Mouse (Mus musculus) limb, embryonic 11.5 days (tissue): ENCODE results near the gene Ercc6l. TPM values are rescaled to one million over a fixed set of nuclear protein-coding genes. Genes with fewer than 3 reads are reported as not detected.

Source experiments
- ATAC-seq: fragments of 200-750 bp; cut with Nextera tagmentation; 2 replicates; pipeline ENCODE4 v1.8.0; 2017; ENCODE audit warnings: low read depth; ENCODE audit not compliant: insufficient number of reproducible peaks, low FRiP score, low TSS enrichment
- DNase-seq: peaks from one replicate; pipeline ENCODE4 v3.0.0-alpha.2; 2015; ENCODE audit warnings: low spot score
- H3K27ac ChIP-seq: fragments of 300-500 bp; sonication (generic); replicated peaks from 2 replicates; pipeline ENCODE4 v1.5.1; 2014; ENCODE audit warnings: low read depth, mild to moderate bottlenecking, low read length
- H3K27me3 ChIP-seq: fragments of 300-500 bp; sonication (generic); 2 replicates; pipeline ENCODE4 v1.6.1; 2014; ENCODE audit warnings: mild to moderate bottlenecking, low read length, mixed read lengths; ENCODE audit not compliant: control insufficient read depth, insufficient read depth
- H3K36me3 ChIP-seq: fragments of 300-500 bp; sonication (generic); 2 replicates; pipeline ENCODE4 v1.6.1; 2014; ENCODE audit warnings: mild to moderate bottlenecking, low read length, moderate library complexity, mixed read lengths; ENCODE audit not compliant: control insufficient read depth, insufficient read depth
- H3K4me1 ChIP-seq: fragments of 300-500 bp; sonication (generic); 2 replicates; pipeline ENCODE4 v1.6.1; 2014; ENCODE audit warnings: low read length, mixed read lengths; ENCODE audit not compliant: control insufficient read depth, insufficient read depth
- H3K4me2 ChIP-seq: fragments of 300-500 bp; sonication (generic); 2 replicates; pipeline ENCODE4 v1.6.1; 2014; ENCODE audit warnings: low read depth, mild to moderate bottlenecking, moderate library complexity; ENCODE audit not compliant: severe bottlenecking
- H3K4me3 ChIP-seq: fragments of 300-500 bp; sonication (generic); 2 replicates; pipeline ENCODE4 v1.5.1; 2014; ENCODE audit warnings: low read depth, low read length
- H3K9ac ChIP-seq: fragments of 300-500 bp; sonication (generic); 2 replicates; pipeline ENCODE4 v1.6.1; 2014; ENCODE audit warnings: mild to moderate bottlenecking, low read length
- H3K9me3 ChIP-seq: fragments of 300-500 bp; sonication (generic); 2 replicates; pipeline ENCODE4 v1.6.1; 2016; ENCODE audit warnings: low read length; ENCODE audit not compliant: control insufficient read depth
- WGBS: fragments of 180-500 bp; shearing (Covaris S2); extraction: QIAGEN DNeasy Blood & Tissue Kit; methylation state at CpG from one replicate; pipeline ENCODE4 v1.1.7; 2014; 5-methylcytosine and 5-hydroxymethylcytosine counted together
- polyA plus RNA-seq: library from polyadenylated mRNA; unstranded; fragments of >200 nt; fragmentation: Nextera tagmentation; extraction: Ambion mirVana; gene quantifications from 2 replicates; pipeline ENCODE4 v1.2.1, GENCODE M21; 2014

The Ercc6l gene
- 25.0 and 26.4 TPM in 2 replicates for polyA plus RNA-seq

DNA sequence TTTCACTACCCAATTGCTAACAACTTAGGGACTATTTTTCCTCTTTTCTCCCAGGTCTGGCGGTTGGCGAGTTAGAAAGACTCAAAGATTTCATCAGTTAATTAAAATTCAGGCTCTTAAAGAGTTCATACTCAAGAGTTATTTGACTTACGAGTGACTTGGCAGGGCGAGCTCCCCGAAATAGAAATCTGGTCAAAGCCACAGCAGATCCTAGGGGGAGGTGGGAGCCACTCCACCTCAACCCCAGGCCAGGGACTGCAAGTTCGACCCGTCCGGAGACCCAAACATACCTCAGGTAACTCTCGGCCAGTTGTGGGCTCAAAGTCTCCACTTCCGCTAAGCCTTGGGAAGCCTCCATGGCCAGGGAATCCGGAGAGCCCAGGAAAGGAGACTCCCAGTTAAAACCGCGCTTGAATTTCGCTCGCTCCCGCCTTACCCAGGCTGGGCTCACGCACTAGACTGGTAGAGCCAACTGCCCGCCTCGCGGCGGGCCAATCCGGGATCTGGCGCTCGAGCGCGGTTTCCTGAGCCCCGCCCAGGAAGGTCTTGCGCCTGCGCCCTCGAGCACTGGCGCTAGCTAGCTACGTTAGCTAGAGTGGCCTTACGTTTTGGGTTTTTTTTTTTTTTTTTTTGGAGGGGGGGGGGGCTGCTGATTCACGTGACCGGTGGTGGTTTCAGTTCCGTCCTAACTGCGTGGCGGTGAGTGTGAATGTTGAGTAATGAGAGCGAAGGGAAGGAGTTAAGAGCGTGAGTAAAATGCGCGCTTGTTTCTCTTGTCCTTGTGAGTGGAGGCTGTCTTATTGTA, at the start of gene Ercc6l:
Ercc6l (minus strand) TSS at position 474 of the 805 bp plus-strand sequence.
- H3K27me3 ChIP-seq: no peaks in the 10 kb centered on the region
- WGBS: 13% methylated on average over 42 of the region's 42 CpGs

DNA sequence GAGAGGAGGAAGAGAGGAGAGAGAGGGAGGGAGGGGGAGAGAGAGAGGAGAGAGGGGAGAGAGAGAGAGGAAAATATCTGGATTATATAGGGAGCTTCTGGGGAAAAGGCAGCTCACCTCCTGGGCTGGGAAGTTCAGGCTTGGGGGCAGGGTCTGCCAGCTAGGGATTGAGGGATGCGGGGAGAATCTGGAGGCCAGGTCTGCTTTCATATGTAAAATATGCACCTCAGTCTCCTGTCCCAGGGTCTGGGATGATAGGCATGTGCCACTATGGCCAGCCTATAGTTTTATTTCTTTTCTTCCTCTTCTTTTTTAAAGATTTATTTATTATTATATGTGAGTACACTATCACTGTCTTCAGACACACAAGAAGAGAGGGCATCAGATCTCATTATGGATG, 33.9 kb upstream of the Ercc6l start:
- no peaks in the 10 kb centered on the region; the same call in 1 of the 2 replicates for H3K36me3 ChIP-seq
- no peak overlapping the region for H3K4me2 ChIP-seq
- H3K4me3 ChIP-seq: no peak overlapping the region
- no peaks in the 10 kb centered on the region for H3K4me1 ChIP-seq
- ATAC-seq: no peak
- no peak overlapping the region for H3K27ac ChIP-seq
- no peak overlapping the region for H3K9ac ChIP-seq
- H3K27me3 ChIP-seq: peaks cover 3% of the 10 kb centered on the region; the same call in 1 of the 2 replicates
- DNase-seq: no peak
- no peaks in the 10 kb centered on the region for H3K9me3 ChIP-seq
- 50% methylated on average over 1 of the region's 1 CpGs for WGBS

More for the DNA sequence above, at the start of gene Ercc6l:
- Histone ChIP-seq H3K9me3 (no peaks in the 10 kb centered on the region), H3K9ac (peak within 1 kb of the TSS; percentile 53), H3K27ac (peak within 1 kb of the TSS; percentile 62; the same call in 1 of the 2 replicates), H3K36me3 (no peaks in the 10 kb centered on the region; the same call in 1 of the 2 replicates), H3K4me1 (no peaks in the 10 kb centered on the region), H3K4me3 (peak within 1 kb of the TSS; percentile 44), H3K4me2 (peak within 1 kb of the TSS; percentile 34)
- ATAC-seq (peak; percentile 98), DNase-seq (peak; percentile 87)

DNA sequence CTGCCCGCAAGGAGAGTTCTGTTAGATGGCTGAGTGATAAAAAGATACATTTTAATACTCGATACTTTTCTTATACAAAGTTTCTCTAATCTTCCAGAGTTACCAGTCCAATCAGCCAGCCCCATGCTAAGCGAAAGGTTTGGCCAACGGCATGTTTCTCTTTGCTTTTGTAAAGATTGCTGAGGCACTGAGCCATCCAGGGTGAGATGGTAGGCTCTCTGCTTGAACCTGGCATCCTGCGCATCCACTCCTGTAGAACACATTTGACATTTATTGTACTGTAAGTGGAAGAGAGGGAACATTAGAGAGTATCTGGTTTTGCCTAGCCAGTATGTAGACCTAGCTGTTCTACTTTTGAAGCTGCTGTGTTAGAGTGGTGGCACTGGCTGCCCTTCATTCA, 32.7 kb upstream of the Ercc6l start:
- H3K36me3 ChIP-seq: peaks cover 3% of the 10 kb centered on the region; the same call in 1 of the 2 replicates
- no peaks in the 10 kb centered on the region for H3K9me3 ChIP-seq
- H3K27ac ChIP-seq: no peak overlapping the region
- no peaks in the 10 kb centered on the region for H3K4me1 ChIP-seq
- no peak overlapping the region for H3K4me3 ChIP-seq
- H3K27me3 ChIP-seq: peaks cover 3% of the 10 kb centered on the region; the same call in 1 of the 2 replicates
- DNase-seq (no peak), ATAC-seq (no peak)
- WGBS: 48% methylated on average over 5 of the region's 5 CpGs
- H3K9ac ChIP-seq: no peak overlapping the region
- no peak overlapping the region for H3K4me2 ChIP-seq

- peak within 1 kb of the TSS; percentile 68; the same call in 1 of the 2 replicates for H3K27ac ChIP-seq
- H3K4me2 ChIP-seq: peak within 1 kb of the TSS; percentile 56
- WGBS: 21% methylated on average over 37 of the region's 37 CpGs
- DNase-seq (peak; percentile 84), ATAC-seq (peak; percentile 92)
- peaks cover 4% of the 10 kb centered on the region; the same call in 1 of the 2 replicates for H3K36me3 ChIP-seq
- peak within 1 kb of the TSS; percentile 80 for H3K9ac ChIP-seq
- peak within 1 kb of the TSS; percentile 49 for H3K4me3 ChIP-seq
- peaks cover 3% of the 10 kb centered on the region; the same call in 1 of the 2 replicates for H3K27me3 ChIP-seq
- H3K4me1 ChIP-seq: no peaks in the 10 kb centered on the region
- no peaks in the 10 kb centered on the region for H3K9me3 ChIP-seq
Measured at GRCm38 (mm10) chrX:102188712-102189497, 32.0 kb upstream of the Ercc6l start, which contains the start of gene Rps4x. Gene Rps4x (minus strand): TSS chrX:102189394.

GRCm38 (mm10) chrX:102187023-102187699, 30.3 kb upstream of the Ercc6l start:
- Histone ChIP-seq H3K4me1 (no peaks in the 10 kb centered on the region), H3K27ac (no peak overlapping the region), H3K27me3 (0 out of 2 replicates have a peak, but pooled peaks cover 2% of the 10 kb centered on the region), H3K9ac (no peak overlapping the region; the same call in 1 of the 2 replicates), H3K36me3 (peaks cover 5% of the 10 kb centered on the region; the same call in 1 of the 2 replicates), H3K4me3 (peak overlapping the region; percentile 49), H3K9me3 (no peaks in the 10 kb centered on the region), H3K4me2 (peak overlapping the region; percentile 56)
- ATAC-seq: no peak
- no peak for DNase-seq
- 47% methylated on average over 11 of the region's 11 CpGs for WGBS

DNA sequence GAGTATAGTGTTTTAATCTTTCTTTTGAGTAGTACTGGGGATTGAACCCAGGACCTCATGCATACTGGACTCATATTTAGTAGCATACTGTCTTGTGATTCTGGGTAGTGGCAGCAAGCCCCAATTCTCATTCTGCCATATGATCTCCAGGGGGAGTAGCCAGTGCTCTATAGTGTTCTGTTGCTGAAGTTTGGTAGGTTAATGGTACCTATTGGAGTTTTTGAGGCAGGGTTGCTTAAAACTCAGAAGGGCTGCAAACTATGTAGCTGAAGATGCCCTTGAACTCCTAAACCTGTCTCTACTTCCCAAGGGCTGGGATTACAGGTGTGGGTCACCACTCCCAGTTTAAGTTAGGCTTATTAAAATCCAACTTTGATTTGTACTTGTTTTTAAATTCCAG, 25.7 kb upstream of the Ercc6l start:
- H3K4me1 ChIP-seq: no peaks in the 10 kb centered on the region
- H3K4me3 ChIP-seq: no peak overlapping the region
- H3K36me3 ChIP-seq: peaks cover 5% of the 10 kb centered on the region; the same call in 1 of the 2 replicates
- H3K9me3 ChIP-seq: no peaks in the 10 kb centered on the region
- DNase-seq (no peak), ATAC-seq (no peak)
- no peak overlapping the region for H3K9ac ChIP-seq
- H3K27me3 ChIP-seq: peaks cover 5% of the 10 kb centered on the region; the same call in 1 of the 2 replicates
- H3K4me2 ChIP-seq: no peak overlapping the region
- H3K27ac ChIP-seq: no peak overlapping the region

DNA sequence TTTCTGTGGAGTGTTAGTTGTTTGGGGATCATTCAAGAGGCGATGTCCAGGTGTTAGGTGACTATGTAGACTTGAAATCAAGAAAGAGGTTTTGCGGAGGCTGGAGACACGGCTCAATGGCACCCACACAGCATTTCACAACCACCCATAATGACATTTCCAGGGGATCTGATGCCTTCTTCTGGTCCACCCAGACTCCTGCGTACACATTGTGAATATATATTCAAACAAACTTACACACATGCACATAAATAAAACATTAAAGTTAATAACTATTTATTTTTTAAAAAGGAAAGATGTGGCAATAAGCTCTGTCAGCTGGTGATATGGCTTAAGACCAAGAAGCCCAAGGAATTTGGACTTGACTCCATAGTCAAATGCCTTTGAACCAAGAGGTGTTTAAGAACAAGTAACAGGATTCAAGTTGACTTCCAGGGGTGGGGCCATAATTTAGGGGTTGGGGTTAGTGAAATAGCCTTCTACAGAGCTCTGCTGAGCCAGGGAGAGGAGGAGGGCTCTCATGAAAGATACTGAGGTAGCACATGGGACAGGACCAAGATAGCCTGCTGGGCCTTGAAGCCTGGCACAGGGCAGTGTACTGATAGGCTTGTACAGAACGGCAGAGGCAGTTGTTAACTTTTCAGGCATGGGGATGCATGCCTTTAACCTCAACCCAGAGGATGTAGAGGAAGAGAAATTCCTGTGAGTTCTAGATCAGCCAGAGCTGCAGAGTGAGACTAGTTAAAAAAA, 18.8 kb upstream of the Ercc6l start:
- no peak for ATAC-seq
- Histone ChIP-seq H3K9ac (no peak overlapping the region), H3K4me1 (no peaks in the 10 kb centered on the region), H3K9me3 (no peaks in the 10 kb centered on the region), H3K27ac (no peak overlapping the region), H3K36me3 (no peaks in the 10 kb centered on the region), H3K27me3 (peaks cover 3% of the 10 kb centered on the region; the same call in 1 of the 2 replicates), H3K4me3 (no peak overlapping the region), H3K4me2 (no peak overlapping the region)
- no peak for DNase-seq
- 91% methylated on average over 5 of the region's 5 CpGs for WGBS
